In the genomic region with DNA sequence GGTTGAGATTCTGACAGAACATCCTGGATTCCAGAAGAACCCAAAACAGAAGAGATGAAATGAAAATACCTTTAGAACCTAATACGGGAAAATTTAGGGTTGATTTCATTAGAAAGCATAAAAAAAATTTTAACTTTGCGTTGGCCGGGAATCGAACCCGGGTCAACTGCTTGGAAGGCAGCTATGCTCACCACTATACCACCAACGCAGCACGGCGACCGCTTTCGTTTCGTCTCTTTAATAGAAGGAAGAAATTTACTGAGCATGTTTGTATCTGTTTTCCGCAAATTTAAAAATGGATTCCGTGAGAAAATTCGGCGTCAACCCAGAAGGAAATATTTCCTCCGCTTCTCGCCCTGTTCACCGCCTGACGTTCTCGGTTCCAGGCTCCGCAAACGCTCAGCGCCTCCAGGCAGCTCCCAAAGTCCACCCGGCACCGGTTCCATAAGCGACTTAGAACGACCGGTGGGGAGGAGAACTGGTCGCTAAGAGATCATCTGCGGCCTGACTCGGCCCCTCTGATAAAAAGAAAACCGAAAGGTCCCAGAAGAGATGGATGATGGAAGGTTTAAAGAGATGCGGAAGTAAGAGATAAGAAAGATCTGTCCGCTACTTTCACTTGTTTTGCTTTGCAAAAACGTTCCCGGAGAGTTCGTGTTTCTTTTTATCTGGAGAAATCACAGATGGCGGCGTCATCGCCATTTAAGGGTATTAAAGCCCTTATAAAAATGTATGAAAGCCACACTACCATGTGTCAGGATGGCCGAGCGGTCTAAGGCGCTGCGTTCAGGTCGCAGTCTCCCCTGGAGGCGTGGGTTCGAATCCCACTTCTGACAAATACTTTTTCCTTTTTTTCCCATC, we compare ENCODE assay signal across 8 mouse cellular contexts. TPM values are rescaled to one million over a fixed set of nuclear protein-coding genes. Genes with fewer than 3 reads are reported as not detected.
DNase-seq lines count a peak whose midpoint lies in the region; ATAC-seq lines count a peak whose summit lies in the region.

No protein-coding gene starts in this region.

- no peaks in the 10 kb centered on the region for H3K9me3 ChIP-seq in intestine, embryonic 15.5 days

- DNase-seq in adrenal gland, adult 2 months, result peak; percentile 87
- DNase-seq in embryo, embryonic 11.5 days (ENCODE audit: low read depth, low spot score), result peak; percentile 79
- DNase-seq in gastrocnemius, postnatal 36 days, result peak; percentile 68 to 72
- DNase-seq in left cerebral cortex, postnatal 25 days (ENCODE audit: low spot score in 2 of 2), result peak; percentile 88 to 92
- DNase-seq in mesoderm, embryonic 11.5 days (ENCODE audit: low read depth, low spot score), result peak; percentile 86
- peak; percentile 75 for DNase-seq in right cerebral cortex, postnatal 25 days
- peak; percentile 74 to 83 for DNase-seq in urinary bladder, postnatal 4 days (ENCODE audit: low spot score in 2 of 2)

- ATAC-seq in intestine, embryonic 15.5 days, result peak; percentile 86

- no peaks in the 10 kb centered on the region for H3K36me3 ChIP-seq in intestine, embryonic 15.5 days

- H3K9ac ChIP-seq in intestine, embryonic 15.5 days, result peak overlapping the region; percentile 56

- H3K4me1 ChIP-seq in intestine, embryonic 15.5 days (replicated peaks), result 0 out of 2 replicates have a peak, but pooled peaks cover 5% of the 10 kb centered on the region

- peak overlapping the region; percentile 62 for H3K4me3 ChIP-seq in intestine, embryonic 15.5 days (replicated peaks)

- WGBS in intestine, embryonic 15.5 days, result under 1% methylated on average over 47 of the region's 47 CpGs

- intact Hi-C loops in gastrocnemius, postnatal 36 days (cut with DNase I), result loop anchor here (2.0 to 10.0 kb wide), 2 partner anchors 65 to 377 kb away; a partner anchor contains a TSS
- intact Hi-C loops in left cerebral cortex, postnatal 25 days (cut with DNase I), result loop anchor here (2.0 kb wide), 1 partner anchor 73 kb away; no protein-coding TSS in a partner anchor

- H3K27ac ChIP-seq in intestine, embryonic 15.5 days, result peak overlapping the region; percentile 72

- peak overlapping the region; percentile 51 for H3K4me2 ChIP-seq in intestine, embryonic 15.5 days (replicated peaks)

- H3K27me3 ChIP-seq in intestine, embryonic 15.5 days (replicated peaks), result peaks cover 3% of the 10 kb centered on the region; the same call in 1 of the 2 replicates

RNA-seq across cellular contexts. Expression of a gene that starts 19.4 kb away (rescaled TPM):
- total RNA-seq in adrenal gland, adult 2 months (2021), result 1 to 10 TPM; 5.1 to 6.9 TPM
- polyA plus RNA-seq in adrenal gland, adult 2 months (2012; rRNA removed), result 1.6 and 2.0 TPM in 2 replicates
- not detected for total RNA-seq in gastrocnemius, postnatal 36 days (2021)
- polyA plus RNA-seq in intestine, embryonic 15.5 days (2015; fragmentation: Nextera tagmentation; extraction: Ambion mirVana), result 1.7 and 1.8 TPM in 2 replicates
- not detected for total RNA-seq in left cerebral cortex, postnatal 25 days (2021)

RNA-seq across cellular contexts. Expression of a gene that starts 26.6 kb away (rescaled TPM):
- total RNA-seq in adrenal gland, adult 2 months (2021), result 10 to 100 TPM; 16.4 to 17.7 TPM
- 5.4 and 5.5 TPM in 2 replicates for polyA plus RNA-seq in adrenal gland, adult 2 months (2012; rRNA removed)
- 1 to 10 TPM; 2.6 to 4.6 TPM for total RNA-seq in gastrocnemius, postnatal 36 days (2021)
- polyA plus RNA-seq in intestine, embryonic 15.5 days (2015; fragmentation: Nextera tagmentation; extraction: Ambion mirVana), result 14.0 and 14.7 TPM in 2 replicates
- total RNA-seq in left cerebral cortex, postnatal 25 days (2021), result 10 to 100 TPM; 13.8 TPM

Comparison
In these comparisons a context has a peak if more than half of its experiments do, and no peak if none do; other contexts are left out.
1. Peak in every context shown above with its lines: DNase-seq, ATAC-seq, H3K4me3 ChIP-seq and H3K27ac ChIP-seq.
2. RNA of a gene that starts 19.4 kb away (total RNA-seq): 5.1 to 6.9 TPM in adrenal gland, adult 2 months; not detected in left cerebral cortex, postnatal 25 days and not detected in gastrocnemius, postnatal 36 days; every median in the first group is over 4 times any median in the second.